Mouse (Mus musculus) ES-Bruce4 (cell line): ENCODE data around the gene Slc26a10.
A peak's percentile ranks its signal among the peaks of the same experiment; 100 is the strongest.

Source experiments
- CTCF ChIP-seq: IDR thresholded peaks from one replicate; pipeline ENCODE4 v1.8.1; 2011; ENCODE audit warnings: low read depth, low read length
- EP300 ChIP-seq: IDR thresholded peaks from 2 replicates; pipeline ENCODE4 v1.6.1; 2011; ENCODE audit warnings: low read depth, low read length; ENCODE audit not compliant: insufficient read depth

DNA sequence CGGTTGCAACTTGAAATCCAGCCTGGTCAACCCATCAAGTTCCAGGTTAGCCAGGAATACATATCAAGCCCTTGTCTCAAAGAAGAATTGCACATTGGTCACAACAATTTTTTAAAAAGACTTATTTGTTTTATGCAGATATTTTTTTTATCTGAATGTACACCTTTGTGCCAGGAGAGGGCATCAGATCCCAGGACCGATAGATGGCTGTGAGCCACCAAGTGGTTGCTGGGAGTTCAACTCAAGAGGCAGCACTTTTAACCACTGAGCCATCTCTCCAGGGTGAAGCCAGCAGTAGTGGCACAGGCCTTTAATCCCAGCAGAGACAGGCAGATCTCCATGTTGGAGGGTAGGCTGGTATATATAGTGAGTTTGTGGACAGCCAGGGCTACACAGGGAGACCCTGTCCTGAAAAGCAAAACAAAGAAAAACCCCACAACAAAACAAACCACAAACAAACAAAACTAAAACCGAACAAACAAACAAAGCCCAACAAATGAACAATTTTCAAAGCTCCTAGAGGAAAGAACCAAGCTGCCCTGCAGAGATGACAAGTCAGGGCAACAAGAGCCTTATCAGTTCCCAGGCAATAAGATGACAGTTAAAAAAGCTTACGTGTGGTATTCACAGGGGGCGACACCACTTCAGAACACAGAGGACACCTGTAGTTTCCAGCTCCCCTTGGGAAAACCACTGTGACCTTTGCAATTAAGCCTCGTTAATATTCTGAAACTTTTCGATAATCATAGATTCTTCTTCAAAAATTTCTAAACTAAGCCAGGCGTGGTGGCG, 55.0 kb downstream of the Slc26a10 start:
- TF ChIP-seq CTCF (peak; percentile 69), EP300 (no peak)
